Mouse (Mus musculus) testis, adult 2 months (tissue): ENCODE measurements at regions not wholly inside any gene's neighbourhood (a gene's known extent, or its start where the extent isn't known, plus 50 kb on each side); places are given as distances from the start of the nearest gene placed in this dataset.

Experiments
- CTCF ChIP-seq: fragments of 200-500 bp; IDR thresholded peaks from 2 replicates; pipeline ENCODE4 v1.5.1; 2012; ENCODE audit warnings: low read depth, mild to moderate bottlenecking, inconsistent platforms, low read length, moderate library complexity; ENCODE audit not compliant: control insufficient read depth, insufficient read depth, insufficient replicate concordance
- POLR2A ChIP-seq: fragments of 200-500 bp; IDR thresholded peaks from 2 replicates; pipeline ENCODE4 v1.6.1; 2012; ENCODE audit warnings: low read depth, mild to moderate bottlenecking, inconsistent platforms, low read length, moderate library complexity; ENCODE audit not compliant: control insufficient read depth

GRCm38 (mm10) chr12:94060336-94060735 lies 1631.7 kb upstream of the Flrt2 start:
- TF ChIP-seq POLR2A (no peak), CTCF (no peak)
